Mouse (Mus musculus): ENCODE data around the gene Krtcap2.

DNA sequence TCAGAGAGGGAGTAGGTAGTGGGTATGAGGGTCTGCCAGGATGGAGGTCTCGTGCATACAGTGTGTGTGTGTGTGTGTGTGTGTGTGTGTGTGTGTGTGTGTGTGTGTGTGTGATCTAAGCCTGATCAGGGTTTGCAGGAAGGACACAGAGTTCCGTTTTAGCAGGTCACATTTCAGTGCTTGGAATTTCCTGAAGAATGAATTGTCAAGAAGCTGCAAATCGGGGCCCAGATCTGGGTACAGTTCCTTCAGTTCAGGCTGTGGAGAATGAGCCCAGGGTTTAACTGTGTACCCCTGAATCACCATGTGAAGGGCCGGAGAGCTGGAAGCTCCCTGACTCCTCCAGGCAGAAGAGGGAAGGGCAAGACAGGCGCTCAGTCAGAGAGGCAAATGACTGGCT lies 41.5 kb downstream of the Krtcap2 start:
- TF ChIP-seq POLR2A (IDR thresholded peaks at IDR 0.05; ENCODE audit: borderline replicate concordance, extremely low read depth, low read depth, low read length) (no peak), CTCF (IDR thresholded peaks at IDR 0.05; ENCODE audit: insufficient read depth, low read length) (no peak)

All from lung, adult 2 months (tissue).